Comparison of ENCODE assay signal across 17 mouse cellular contexts in the genomic region with DNA sequence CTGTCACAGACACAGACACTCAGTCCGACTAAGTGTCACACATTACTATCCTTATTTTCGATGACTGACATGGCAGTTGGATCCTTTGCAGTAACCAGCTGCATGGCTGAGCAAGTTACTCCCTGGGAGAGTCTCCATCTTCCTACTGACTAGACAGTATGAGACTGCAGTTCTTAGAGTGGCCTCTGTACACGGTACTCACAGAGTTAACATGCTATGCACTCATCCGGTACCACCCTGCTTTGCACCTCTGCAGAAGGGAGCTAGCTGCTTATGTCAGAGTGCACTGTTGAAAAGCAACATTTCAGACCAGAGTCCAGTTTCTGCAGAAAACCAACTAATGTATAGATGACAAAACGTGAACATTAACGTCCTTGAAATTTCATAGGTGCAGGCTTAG. TPM values are rescaled to one million over a fixed set of nuclear protein-coding genes. Genes with fewer than 3 reads are reported as not detected.
DNase-seq lines count a peak whose midpoint lies in the region; ATAC-seq and TF ChIP-seq lines count a peak whose summit lies in the region.
"Had no signal": no experiment of that assay in that cellular context is flagged by ENCODE, and none has a peak within 500 bp of the region (broad histone marks: within the 10 kb centered on the region; RNA-seq: fewer than 3 reads in every experiment).

No protein-coding gene starts in this region.

- 0 out of 2 replicates have a peak, but pooled peaks cover 3% of the 10 kb centered on the region for H3K36me3 ChIP-seq in embryonic facial prominence, embryonic 12.5 days
- H3K36me3 ChIP-seq in embryonic facial prominence, embryonic 10.5 days (replicated peaks) = peaks cover 30% of the 10 kb centered on the region
- H3K36me3 ChIP-seq in kidney, postnatal 0 days (ENCODE audit: insufficient read depth, low read length) = peaks cover 2% of the 10 kb centered on the region; the same call in 1 of the 2 replicates
- H3K36me3 ChIP-seq in limb, embryonic 12.5 days = peaks cover 20% of the 10 kb centered on the region; the same call in 1 of the 2 replicates
- no peaks in the 10 kb centered on the region for H3K36me3 ChIP-seq in stomach, postnatal 0 days (ENCODE audit: control insufficient read depth, insufficient read depth, low read length)

- 0 out of 2 replicates have a peak, but pooled peaks have one; percentile 69 for ATAC-seq in embryonic facial prominence, embryonic 12.5 days (ENCODE audit: insufficient number of reproducible peaks, insufficient read depth, low FRiP score, low TSS enrichment)
- ATAC-seq in kidney, postnatal 0 days (replicated peaks; ENCODE audit: low FRiP score, low read depth) = peak; percentile 92
- no peak for ATAC-seq in limb, embryonic 12.5 days (ENCODE audit: insufficient number of reproducible peaks, insufficient read depth, low FRiP score, low TSS enrichment, low read depth)
- peak; percentile 65; the same call in 1 of the 2 replicates for ATAC-seq in stomach, postnatal 0 days (ENCODE audit: low FRiP score, low TSS enrichment)
- ATAC-seq: forebrain, embryonic 14.5 days; midbrain, embryonic 16.5 days had no signal

- H3K4me3 ChIP-seq in embryonic facial prominence, embryonic 12.5 days = no peak overlapping the region
- no peak overlapping the region for H3K4me3 ChIP-seq in embryonic facial prominence, embryonic 10.5 days
- no peak overlapping the region for H3K4me3 ChIP-seq in kidney, postnatal 0 days (replicated peaks; ENCODE audit: low read depth, low read length)
- H3K4me3 ChIP-seq in limb, embryonic 12.5 days (replicated peaks) = no peak overlapping the region
- H3K4me3 ChIP-seq in stomach, postnatal 0 days (ENCODE audit: low read depth, low read length) = no peak overlapping the region

- no peak for TF ChIP-seq EP300 in stomach, postnatal 0 days (optimal IDR thresholded peaks at IDR 0.05)

- no peak overlapping the region for H3K9ac ChIP-seq in embryonic facial prominence, embryonic 12.5 days
- H3K9ac ChIP-seq in kidney, postnatal 0 days (ENCODE audit: low read depth, low read length) = no peak overlapping the region
- no peak overlapping the region for H3K9ac ChIP-seq in limb, embryonic 12.5 days (replicated peaks)
- H3K9ac ChIP-seq in stomach, postnatal 0 days (ENCODE audit: low read length) = no peak overlapping the region

- no peaks in the 10 kb centered on the region for H3K9me3 ChIP-seq in embryonic facial prominence, embryonic 12.5 days
- no peaks in the 10 kb centered on the region for H3K9me3 ChIP-seq in embryonic facial prominence, embryonic 10.5 days
- no peaks in the 10 kb centered on the region for H3K9me3 ChIP-seq in kidney, postnatal 0 days (replicated peaks; ENCODE audit: low read length)
- peaks cover 4% of the 10 kb centered on the region; the same call in 1 of the 2 replicates for H3K9me3 ChIP-seq in limb, embryonic 12.5 days
- no peaks in the 10 kb centered on the region for H3K9me3 ChIP-seq in stomach, postnatal 0 days (ENCODE audit: control insufficient read depth, low read length)

- peak overlapping the region; percentile 52; the same call in 1 of the 2 replicates for H3K27ac ChIP-seq in embryonic facial prominence, embryonic 12.5 days
- H3K27ac ChIP-seq in embryonic facial prominence, embryonic 10.5 days (replicated peaks) = no peak overlapping the region
- H3K27ac ChIP-seq in kidney, postnatal 0 days = peak overlapping the region; percentile 75
- H3K27ac ChIP-seq in limb, embryonic 12.5 days = peak overlapping the region; percentile 64
- H3K27ac ChIP-seq in stomach, postnatal 0 days (replicated peaks) = no peak overlapping the region

- peaks cover 10% of the 10 kb centered on the region for H3K4me1 ChIP-seq in embryonic facial prominence, embryonic 12.5 days
- 0 out of 2 replicates have a peak, but pooled peaks cover 3% of the 10 kb centered on the region for H3K4me1 ChIP-seq in embryonic facial prominence, embryonic 10.5 days
- H3K4me1 ChIP-seq in kidney, postnatal 0 days (replicated peaks; ENCODE audit: insufficient read depth, low read length) = peaks cover 19% of the 10 kb centered on the region
- peaks cover 19% of the 10 kb centered on the region for H3K4me1 ChIP-seq in limb, embryonic 12.5 days (replicated peaks)
- no peaks in the 10 kb centered on the region for H3K4me1 ChIP-seq in stomach, postnatal 0 days (replicated peaks; ENCODE audit: control insufficient read depth, insufficient read depth)

- 68% methylated on average over 6 of the region's 6 CpGs for WGBS in embryonic facial prominence, embryonic 12.5 days
- WGBS in embryonic facial prominence, embryonic 10.5 days = 85% methylated on average over 6 of the region's 6 CpGs
- 27% methylated on average over 6 of the region's 6 CpGs for WGBS in kidney, postnatal 0 days
- 71% methylated on average over 6 of the region's 6 CpGs for WGBS in limb, embryonic 12.5 days
- WGBS in stomach, postnatal 0 days = 47% methylated on average over 6 of the region's 6 CpGs

- no peak overlapping the region for H3K4me2 ChIP-seq in embryonic facial prominence, embryonic 12.5 days (replicated peaks)
- no peak overlapping the region for H3K4me2 ChIP-seq in kidney, postnatal 0 days (ENCODE audit: low read length)
- no peak overlapping the region for H3K4me2 ChIP-seq in limb, embryonic 12.5 days
- no peak overlapping the region for H3K4me2 ChIP-seq in stomach, postnatal 0 days (replicated peaks; ENCODE audit: low read depth)

- no peaks in the 10 kb centered on the region for H3K27me3 ChIP-seq in embryonic facial prominence, embryonic 12.5 days
- H3K27me3 ChIP-seq in embryonic facial prominence, embryonic 10.5 days (replicated peaks; ENCODE audit: low read depth, poor library complexity, severe bottlenecking) = no peaks in the 10 kb centered on the region
- no peaks in the 10 kb centered on the region for H3K27me3 ChIP-seq in kidney, postnatal 0 days (ENCODE audit: insufficient read depth, low read length)
- H3K27me3 ChIP-seq in limb, embryonic 12.5 days = no peaks in the 10 kb centered on the region
- no peaks in the 10 kb centered on the region for H3K27me3 ChIP-seq in stomach, postnatal 0 days (ENCODE audit: control insufficient read depth, insufficient read depth, low read length)

- TF ChIP-seq CTCF in kidney, postnatal 0 days (IDR thresholded peaks at IDR 0.05; ENCODE audit: low read depth) = peak; percentile 27; the same call in 1 of the 2 replicates
- peak; percentile 16; the same call in 1 of the 2 replicates for TF ChIP-seq CTCF in stomach, postnatal 0 days (IDR thresholded peaks at IDR 0.05; ENCODE audit: low read depth)

- DNase-seq in embryonic facial prominence, embryonic 10.5 days (ENCODE audit: low spot score) = no peak
- peak; percentile 75 for DNase-seq in kidney, postnatal 0 days (ENCODE audit: low spot score)
- DNase-seq in kidney, postnatal 25 days = no peak
- DNase-seq in stomach, postnatal 0 days (ENCODE audit: low spot score) = no peak
- no peak for DNase-seq in embryo, embryonic 10 days (ENCODE audit: low spot score)
- DNase-seq in right cerebral cortex, postnatal 36 days (ENCODE audit: low spot score in 2 of 2) = no peak
- DNase-seq: adrenal gland, postnatal 14 days; cerebellum, adult 11-12 months; gastrocnemius, postnatal 36 days; lung, adult 18-20 months; lung, postnatal 36 days; right cerebral cortex, postnatal 25 days; thymus, postnatal 25 days had no signal

RNA-seq across cellular contexts. Expression of gene Zfp36l2, which starts 56.0 kb away (rescaled TPM):
- 24.6 and 26.3 TPM in 2 replicates for polyA plus RNA-seq in embryonic facial prominence, embryonic 12.5 days (2016; fragmentation: Nextera tagmentation; extraction: Ambion mirVana)
- polyA plus RNA-seq in embryonic facial prominence, embryonic 10.5 days (2016; fragmentation: Nextera tagmentation; extraction: Ambion mirVana) = 10.8 and 12.0 TPM in 2 replicates
- polyA plus RNA-seq in kidney, postnatal 0 days (2015; fragmentation: Nextera tagmentation; extraction: Ambion mirVana) = 18.7 and 21.3 TPM in 2 replicates
- 27.9 and 32.7 TPM in 2 replicates for polyA plus RNA-seq in limb, embryonic 12.5 days (2016; fragmentation: Nextera tagmentation; extraction: Ambion mirVana)
- 17.5 and 18.3 TPM in 2 replicates for polyA plus RNA-seq in stomach, postnatal 0 days (2015; fragmentation: Nextera tagmentation; extraction: Ambion mirVana)

Comparison
In these comparisons a context has a peak if more than half of its experiments do, and no peak if none do; other contexts are left out.
1. H3K27ac ChIP-seq: peak in embryonic facial prominence, embryonic 12.5 days (single experiment), kidney, postnatal 0 days (single experiment) and limb, embryonic 12.5 days (single experiment); none in embryonic facial prominence, embryonic 10.5 days (single experiment) and stomach, postnatal 0 days (single experiment).